Mouse (Mus musculus) induced T-regulatory cell, adult 2 months (primary cell): ENCODE data around the gene Cep85l.

Source experiments
- DNase-seq: peaks from one replicate; pipeline ENCODE4 v3.0.0-alpha.2; 2012; ENCODE audit warnings: low read depth

Gene Cep85l

GRCm38 (mm10) chr10:53394923-53395629, 15.3 kb upstream of the Cep85l start:
- no peak for DNase-seq

- no peak for DNase-seq
Measured at GRCm38 (mm10) chr10:53388227-53388920, 8.6 kb upstream of the Cep85l start.

- DNase-seq: no peak
Measured at GRCm38 (mm10) chr10:53385438-53385837, 5.7 kb upstream of the Cep85l start.

GRCm38 (mm10) chr10:53384896-53385295, 5.1 kb upstream of the Cep85l start:
- no peak for DNase-seq

- no peak for DNase-seq
Measured at GRCm38 (mm10) chr10:53382696-53383365, 3.1 kb upstream of the Cep85l start.

GRCm38 (mm10) chr10:53378981-53379708, 602 bp downstream of the Cep85l start:
- peak; percentile 84 for DNase-seq

GRCm38 (mm10) chr10:53378296-53378695, 1.5 kb downstream of the Cep85l start:
- DNase-seq: no peak

GRCm38 (mm10) chr10:53377096-53377495, 2.7 kb downstream of the Cep85l start:
- no peak for DNase-seq

- DNase-seq: no peak
Measured at GRCm38 (mm10) chr10:53373885-53374578, 5.7 kb downstream of the Cep85l start.

- DNase-seq: no peak
Measured at GRCm38 (mm10) chr10:53367265-53367664, 12.5 kb downstream of the Cep85l start.

GRCm38 (mm10) chr10:53364311-53364710, 15.4 kb downstream of the Cep85l start:
- no peak for DNase-seq

GRCm38 (mm10) chr10:53359016-53359415, 20.7 kb downstream of the Cep85l start:
- no peak for DNase-seq

GRCm38 (mm10) chr10:53353665-53354064, 26.1 kb downstream of the Cep85l start:
- peak; percentile 39 for DNase-seq

GRCm38 (mm10) chr10:53349254-53349653, 30.5 kb downstream of the Cep85l start:
- DNase-seq: no peak

GRCm38 (mm10) chr10:53347787-53348755, 31.7 kb downstream of the Cep85l start:
- peak; percentile 94 for DNase-seq

- DNase-seq: no peak
Measured at GRCm38 (mm10) chr10:53346916-53347315, 32.8 kb downstream of the Cep85l start.

GRCm38 (mm10) chr10:53346506-53346905, 33.2 kb downstream of the Cep85l start:
- peak; percentile 82 for DNase-seq

GRCm38 (mm10) chr10:53345508-53345907, 34.2 kb downstream of the Cep85l start:
- no peak for DNase-seq

- DNase-seq: peak; percentile 65
Measured at GRCm38 (mm10) chr10:53343865-53344264, 35.9 kb downstream of the Cep85l start.

- no peak for DNase-seq
Measured at GRCm38 (mm10) chr10:53343384-53343783, 36.4 kb downstream of the Cep85l start.
